In the genomic region with DNA sequence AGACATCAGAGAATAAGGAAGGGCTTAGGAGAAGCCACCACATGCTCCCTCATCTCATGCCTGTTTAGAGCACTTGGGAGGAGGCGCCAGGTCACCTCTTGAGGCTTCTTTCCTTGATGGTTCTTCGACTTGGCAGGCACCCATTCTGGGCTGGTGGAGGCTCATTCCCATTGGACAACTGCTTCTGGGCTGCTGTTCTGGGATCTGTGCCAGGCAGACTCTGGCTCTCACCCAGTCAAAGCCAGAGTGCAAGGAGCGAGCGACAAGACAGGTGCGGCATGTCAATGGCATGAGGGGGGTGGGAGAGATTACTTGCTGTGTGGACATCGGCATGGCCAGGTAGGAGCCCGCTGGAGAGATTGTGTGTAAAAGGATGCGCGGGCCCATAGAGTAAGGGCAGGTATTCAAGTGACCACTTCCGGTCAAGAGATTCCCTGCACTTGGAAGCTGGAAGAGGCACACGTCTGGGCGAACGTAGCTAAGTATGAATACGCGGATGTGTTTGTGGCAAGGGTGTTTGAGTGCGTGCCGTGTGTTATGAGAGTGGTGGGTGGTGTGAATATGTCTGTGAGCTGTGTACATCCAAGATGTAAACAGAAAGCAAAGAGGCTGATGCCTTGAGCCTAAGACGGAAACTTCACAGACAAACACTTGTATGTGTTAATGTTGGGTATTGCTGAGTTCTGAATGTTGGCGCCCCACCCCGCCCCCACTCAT, we compare ENCODE assay signal across 8 mouse cellular contexts. TPM values are rescaled to one million over a fixed set of nuclear protein-coding genes. Genes with fewer than 3 reads are reported as not detected.
DNase-seq lines count a peak whose midpoint lies in the region; ATAC-seq and TF ChIP-seq lines count a peak whose summit lies in the region.
"Had no signal": no experiment of that assay in that cellular context is flagged by ENCODE, and none has a peak within 500 bp of the region (broad histone marks: within the 10 kb centered on the region; RNA-seq: fewer than 3 reads in every experiment).

No protein-coding gene starts in this region.

- WGBS in midbrain, embryonic 11.5 days, result 93% methylated on average over 20 of the region's 20 CpGs
- WGBS in midbrain, embryonic 16.5 days, result 88% methylated on average over 20 of the region's 20 CpGs
- WGBS in cerebellum, adult 2 months, result 78% methylated on average over 20 of the region's 20 CpGs
- 63% methylated on average over 20 of the region's 20 CpGs for WGBS in heart, adult 2 months
- WGBS in lung, embryonic 14.5 days, result 64% methylated on average over 20 of the region's 20 CpGs

- H3K4me1 ChIP-seq in midbrain, embryonic 11.5 days (ENCODE audit: control insufficient read depth, insufficient read depth, low read length), result no peaks in the 10 kb centered on the region
- peaks cover 4% of the 10 kb centered on the region for H3K4me1 ChIP-seq in midbrain, embryonic 16.5 days (ENCODE audit: control insufficient read depth, insufficient read depth, low read length)
- H3K4me1 ChIP-seq in cerebellum, adult 2 months (ENCODE audit: control insufficient read depth, insufficient read depth, low read length), result peaks cover 6% of the 10 kb centered on the region
- H3K4me1 ChIP-seq in heart, adult 2 months (ENCODE audit: control insufficient read depth, insufficient read depth, low read length), result no peaks in the 10 kb centered on the region
- H3K4me1 ChIP-seq in lung, embryonic 14.5 days (ENCODE audit: insufficient read depth), result peaks cover 9% of the 10 kb centered on the region; the same call in 1 of the 2 replicates

- no peak overlapping the region for H3K9ac ChIP-seq in midbrain, embryonic 11.5 days (ENCODE audit: low read length)
- no peak overlapping the region for H3K9ac ChIP-seq in midbrain, embryonic 16.5 days (ENCODE audit: low read depth, low read length)
- no peak overlapping the region for H3K9ac ChIP-seq in heart, adult 2 months (ENCODE audit: low read depth, low read length)
- no peak overlapping the region for H3K9ac ChIP-seq in lung, embryonic 14.5 days

- H3K27ac ChIP-seq in midbrain, embryonic 11.5 days (ENCODE audit: low read depth, low read length), result no peak overlapping the region
- H3K27ac ChIP-seq in midbrain, embryonic 16.5 days (ENCODE audit: low read length), result no peak overlapping the region
- H3K27ac ChIP-seq in cerebellum, adult 2 months (ENCODE audit: insufficient read depth, low read length), result no peak overlapping the region
- H3K27ac ChIP-seq in heart, adult 2 months, result no peak overlapping the region
- H3K27ac ChIP-seq in lung, embryonic 14.5 days (ENCODE audit: low read depth), result no peak overlapping the region
- H3K27ac ChIP-seq: macrophage had no signal

- ATAC-seq in midbrain, embryonic 11.5 days (ENCODE audit: low FRiP score), result no peak
- ATAC-seq in midbrain, embryonic 16.5 days, result no peak
- ATAC-seq in lung, embryonic 14.5 days (ENCODE audit: insufficient read depth), result peak; percentile 86
- ATAC-seq in CD4-positive, CD25-positive, alpha-beta regulatory T cell, adult 4 months, result no peak

- H3K4me3 ChIP-seq in midbrain, embryonic 11.5 days (ENCODE audit: low read depth, low read length), result no peak overlapping the region
- no peak overlapping the region for H3K4me3 ChIP-seq in midbrain, embryonic 16.5 days (ENCODE audit: low read depth, low read length)
- no peak overlapping the region for H3K4me3 ChIP-seq in cerebellum, adult 2 months (replicated peaks; ENCODE audit: insufficient read depth, low read depth, low read length)
- no peak overlapping the region for H3K4me3 ChIP-seq in heart, adult 2 months
- H3K4me3 ChIP-seq in lung, embryonic 14.5 days (ENCODE audit: low read depth, low read length), result no peak overlapping the region

- H3K9me3 ChIP-seq in midbrain, embryonic 11.5 days (ENCODE audit: control insufficient read depth, low read length), result no peaks in the 10 kb centered on the region; the same call in 1 of the 2 replicates
- H3K9me3 ChIP-seq in midbrain, embryonic 16.5 days (replicated peaks; ENCODE audit: control insufficient read depth, low read length, poor library complexity, severe bottlenecking), result no peaks in the 10 kb centered on the region; the same call in 1 of the 2 replicates
- H3K9me3 ChIP-seq in lung, embryonic 14.5 days (ENCODE audit: low read depth, low read length), result 0 out of 2 replicates have a peak, but pooled peaks cover 4% of the 10 kb centered on the region

- no peak for TF ChIP-seq CTCF in cerebellum, adult 2 months (IDR thresholded peaks at IDR 0.05; ENCODE audit: borderline replicate concordance, insufficient read depth, low read depth, low read length)
- TF ChIP-seq CTCF in heart, adult 2 months (IDR thresholded peaks at IDR 0.05), result no peak
- TF ChIP-seq CTCF in lung, embryonic 14.5 days (IDR thresholded peaks at IDR 0.05; ENCODE audit: low read depth), result no peak

- no peaks in the 10 kb centered on the region for H3K27me3 ChIP-seq in midbrain, embryonic 11.5 days (ENCODE audit: control insufficient read depth, insufficient read depth, low read length)
- no peaks in the 10 kb centered on the region for H3K27me3 ChIP-seq in midbrain, embryonic 16.5 days (ENCODE audit: control insufficient read depth, insufficient read depth, low read depth, low read length)
- H3K27me3 ChIP-seq in cerebellum, adult 2 months (ENCODE audit: control insufficient read depth, insufficient read depth, low read length), result no peaks in the 10 kb centered on the region
- no peaks in the 10 kb centered on the region for H3K27me3 ChIP-seq in heart, adult 2 months (ENCODE audit: control insufficient read depth, insufficient read depth, low read length)
- no peaks in the 10 kb centered on the region for H3K27me3 ChIP-seq in lung, embryonic 14.5 days (ENCODE audit: insufficient read depth, low read length)

- no peaks in the 10 kb centered on the region for H3K36me3 ChIP-seq in midbrain, embryonic 11.5 days (ENCODE audit: control insufficient read depth, insufficient read depth, low read length)
- H3K36me3 ChIP-seq in midbrain, embryonic 16.5 days (ENCODE audit: control insufficient read depth, insufficient read depth, low read length), result no peaks in the 10 kb centered on the region
- no peaks in the 10 kb centered on the region for H3K36me3 ChIP-seq in heart, adult 2 months (ENCODE audit: control insufficient read depth, insufficient read depth, low read length)
- no peaks in the 10 kb centered on the region for H3K36me3 ChIP-seq in lung, embryonic 14.5 days (ENCODE audit: insufficient read depth)

- no peak for TF ChIP-seq POLR2A in cerebellum, adult 2 months (IDR thresholded peaks at IDR 0.05; ENCODE audit: borderline replicate concordance, insufficient read depth, low read length)
- TF ChIP-seq POLR2A in heart, adult 2 months (IDR thresholded peaks at IDR 0.05; ENCODE audit: insufficient read depth, low read depth, low read length), result no peak

- DNase-seq in midbrain, embryonic 11.5 days (ENCODE audit: low spot score, missing footprints), result peak; percentile 80
- DNase-seq in cerebellum, adult 2 months, result peak; percentile 28 to 33
- peak; percentile 60 to 75 for DNase-seq in heart, adult 2 months
- DNase-seq in lung, embryonic 14.5 days, result peak; percentile 91
- DNase-seq in Muller cell, postnatal 12 days (ENCODE audit: inconsistent ontology term), result no peak

- intact Hi-C loops in heart, adult 2 months (cut with DNase I), result no loop called here

- TF ChIP-seq EP300 in heart, adult 2 months (IDR thresholded peaks at IDR 0.05; ENCODE audit: insufficient read depth, low read depth, low read length), result no peak

- no peak overlapping the region for H3K4me2 ChIP-seq in midbrain, embryonic 11.5 days
- H3K4me2 ChIP-seq in midbrain, embryonic 16.5 days (ENCODE audit: low read length), result no peak overlapping the region
- H3K4me2 ChIP-seq in lung, embryonic 14.5 days, result no peak overlapping the region

- H3K79me2 ChIP-seq in heart, adult 2 months (replicated peaks; ENCODE audit: control insufficient read depth, insufficient read depth, low read length), result no peaks in the 10 kb centered on the region

RNA-seq across cellular contexts. Expression of a gene that starts 35.8 kb away (rescaled TPM):
- 8.0 and 9.4 TPM in 2 replicates for polyA plus RNA-seq in midbrain, embryonic 11.5 days (2014; fragmentation: Nextera tagmentation; extraction: Ambion mirVana)
- 59.1 and 61.4 TPM in 2 replicates for polyA plus RNA-seq in midbrain, embryonic 16.5 days (2015; fragmentation: Nextera tagmentation; extraction: Ambion mirVana)
- 73.4 and 80.5 TPM in 2 replicates for polyA plus RNA-seq in cerebellum, adult 2 months (2012; rRNA removed)
- 1 to 10 TPM; 3.2 to 4.2 TPM for total RNA-seq in heart, adult 2 months (2021)
- 6.1 and 7.3 TPM in 2 replicates for polyA plus RNA-seq in heart, adult 2 months (2012; rRNA removed)
- polyA plus RNA-seq in lung, embryonic 14.5 days (2014; fragmentation: Nextera tagmentation; extraction: Ambion mirVana), result 3.2 and 3.5 TPM in 2 replicates
- not detected for polyA plus RNA-seq in CD4-positive, CD25-positive, alpha-beta regulatory T cell, adult 4 months (2017; shearing (Covaris generic))
- polyA plus RNA-seq: macrophage had no signal
